Mouse (Mus musculus): ENCODE results near the gene Olfr1416. TPM values are rescaled to one million over a fixed set of nuclear protein-coding genes. Genes with fewer than 3 reads are reported as not detected.
A peak's percentile ranks its signal among the peaks of the same experiment; 100 is the strongest.
"Not testable (repeated sequence)": the region's sequence is repeated elsewhere in the genome, so short reads cannot be mapped to it uniquely, and the experiment has no call there.

Gene Olfr1416
- polyA plus RNA-seq (2014; fragmentation: Nextera tagmentation; extraction: Ambion mirVana), result not detected in 2 replicates

DNA sequence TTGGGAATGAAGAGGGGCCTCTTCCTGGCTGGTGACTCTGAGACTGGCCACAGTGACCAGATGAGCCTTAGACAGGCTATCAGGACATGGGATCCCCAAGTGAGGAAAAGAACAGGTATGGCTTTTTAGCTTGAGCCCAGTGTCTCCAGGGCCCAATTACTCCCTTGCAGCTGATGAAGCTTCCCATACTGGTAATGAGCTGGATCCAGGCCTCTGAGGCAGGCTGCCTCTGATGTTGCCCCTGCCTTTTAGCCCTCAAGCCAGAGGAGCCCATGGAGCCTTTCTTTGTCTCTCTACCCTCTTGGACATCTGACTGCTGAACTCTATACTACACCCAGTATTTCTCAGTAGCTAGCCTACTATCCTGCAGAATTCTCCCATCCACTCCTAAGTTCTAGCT lies at the start of gene Olfr1416:
Gene Olfr1416, minus strand, starts transcription at position 101 of the 400 bp plus-strand sequence.
- Histone ChIP-seq H3K4me3 (ENCODE audit: low read depth, low read length) (no peak within 1 kb of the TSS), H3K9me3 (ENCODE audit: control insufficient read depth, low read length) (no peaks in the 10 kb centered on the region), H3K4me1 (ENCODE audit: control insufficient read depth, insufficient read depth, low read length) (no peaks in the 10 kb centered on the region), H3K4me2 (ENCODE audit: low read depth) (no peak within 1 kb of the TSS), H3K36me3 (ENCODE audit: control insufficient read depth, insufficient read depth, low read length) (no peaks in the 10 kb centered on the region), H3K27me3 (ENCODE audit: control insufficient read depth, insufficient read depth, low read length) (no peaks in the 10 kb centered on the region), H3K9ac (ENCODE audit: low read length) (no peak within 1 kb of the TSS), H3K27ac (ENCODE audit: low read depth, low read length) (no peak within 1 kb of the TSS)
- DNase-seq (ENCODE audit: low spot score), result no peak
- ATAC-seq (ENCODE audit: insufficient read depth, low FRiP score, low TSS enrichment), result no peak

GRCm38 (mm10) chr1:92523764-92524163 lies 38.9 kb upstream of the Olfr1416 start:
- no peak overlapping the region for H3K27ac ChIP-seq (ENCODE audit: low read depth, low read length)
- ATAC-seq (ENCODE audit: insufficient read depth, low FRiP score, low TSS enrichment) (no peak), DNase-seq (ENCODE audit: low spot score) (no peak)
- WGBS, result 88% methylated on average over 3 of the region's 3 CpGs
- no peaks in the 10 kb centered on the region for H3K9me3 ChIP-seq (ENCODE audit: control insufficient read depth, low read length)
- H3K4me2 ChIP-seq (ENCODE audit: low read depth), result no peak overlapping the region
- H3K4me3 ChIP-seq (ENCODE audit: low read depth, low read length), result no peak overlapping the region
- no peaks in the 10 kb centered on the region for H3K4me1 ChIP-seq (ENCODE audit: control insufficient read depth, insufficient read depth, low read length)
- H3K36me3 ChIP-seq (ENCODE audit: control insufficient read depth, insufficient read depth, low read length), result no peaks in the 10 kb centered on the region
- H3K9ac ChIP-seq (ENCODE audit: low read length), result no peak overlapping the region
- no peaks in the 10 kb centered on the region for H3K27me3 ChIP-seq (ENCODE audit: control insufficient read depth, insufficient read depth, low read length)

GRCm38 (mm10) chr1:92521376-92521775 lies 36.5 kb upstream of the Olfr1416 start:
- no peak overlapping the region for H3K4me2 ChIP-seq (ENCODE audit: low read depth)
- DNase-seq (ENCODE audit: low spot score) (peak; percentile 65), ATAC-seq (ENCODE audit: insufficient read depth, low FRiP score, low TSS enrichment) (no peak)
- H3K27ac ChIP-seq (ENCODE audit: low read depth, low read length), result no peak overlapping the region
- 24% methylated on average over 10 of the region's 10 CpGs for WGBS
- H3K36me3 ChIP-seq (ENCODE audit: control insufficient read depth, insufficient read depth, low read length), result no peaks in the 10 kb centered on the region
- H3K9me3 ChIP-seq (ENCODE audit: control insufficient read depth, low read length), result no peaks in the 10 kb centered on the region
- no peaks in the 10 kb centered on the region for H3K4me1 ChIP-seq (ENCODE audit: control insufficient read depth, insufficient read depth, low read length)
- H3K9ac ChIP-seq (ENCODE audit: low read length), result no peak overlapping the region
- H3K4me3 ChIP-seq (ENCODE audit: low read depth, low read length), result no peak overlapping the region
- no peaks in the 10 kb centered on the region for H3K27me3 ChIP-seq (ENCODE audit: control insufficient read depth, insufficient read depth, low read length)

- no peaks in the 10 kb centered on the region for H3K36me3 ChIP-seq (ENCODE audit: control insufficient read depth, insufficient read depth, low read length)
- H3K27ac ChIP-seq (ENCODE audit: low read depth, low read length), result no peak overlapping the region
- no peak overlapping the region for H3K4me3 ChIP-seq (ENCODE audit: low read depth, low read length)
- H3K4me2 ChIP-seq (ENCODE audit: low read depth), result no peak overlapping the region
- 88% methylated on average over 6 of the region's 6 CpGs for WGBS
- H3K9ac ChIP-seq (ENCODE audit: low read length), result no peak overlapping the region
- H3K27me3 ChIP-seq (ENCODE audit: control insufficient read depth, insufficient read depth, low read length), result no peaks in the 10 kb centered on the region
- DNase-seq (ENCODE audit: low spot score) (no peak), ATAC-seq (ENCODE audit: insufficient read depth, low FRiP score, low TSS enrichment) (no peak)
- no peaks in the 10 kb centered on the region for H3K9me3 ChIP-seq (ENCODE audit: control insufficient read depth, low read length)
- H3K4me1 ChIP-seq (ENCODE audit: control insufficient read depth, insufficient read depth, low read length), result no peaks in the 10 kb centered on the region
These were observed 34.1 kb upstream of the Olfr1416 start for GRCm38 (mm10) chr1:92519046-92519445.

DNA sequence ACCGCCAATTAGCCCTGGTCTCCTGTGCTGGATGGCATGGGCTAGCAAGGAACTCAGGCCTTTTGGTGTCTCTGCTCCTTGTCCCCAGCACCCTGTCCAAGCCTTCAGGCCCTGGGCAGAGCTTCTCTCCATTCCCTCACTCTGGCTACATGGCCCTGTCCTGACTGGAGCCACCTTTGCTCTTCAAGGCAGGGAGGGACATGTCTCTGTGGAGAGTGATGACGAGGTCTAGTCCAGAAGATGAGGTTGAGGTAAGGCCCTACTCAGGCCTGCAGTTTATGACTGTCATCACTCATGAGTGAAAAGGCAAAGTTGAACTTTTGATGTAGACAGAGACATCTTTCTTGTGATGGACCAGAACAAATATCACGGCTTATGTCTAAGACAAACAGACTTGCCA lies 33.6 kb upstream of the Olfr1416 start, which contains the start of gene Olfr1414:
Gene Olfr1414, minus strand, starts transcription at position 101 of the 400 bp plus-strand sequence.
- WGBS, result 85% methylated on average over 3 of the region's 3 CpGs
- Histone ChIP-seq H3K27me3 (ENCODE audit: control insufficient read depth, insufficient read depth, low read length) (no peaks in the 10 kb centered on the region), H3K4me1 (ENCODE audit: control insufficient read depth, insufficient read depth, low read length) (no peaks in the 10 kb centered on the region), H3K27ac (ENCODE audit: low read depth, low read length) (no peak within 1 kb of the TSS), H3K4me3 (ENCODE audit: low read depth, low read length) (no peak within 1 kb of the TSS), H3K36me3 (ENCODE audit: control insufficient read depth, insufficient read depth, low read length) (no peaks in the 10 kb centered on the region), H3K4me2 (ENCODE audit: low read depth) (no peak within 1 kb of the TSS), H3K9me3 (ENCODE audit: control insufficient read depth, low read length) (no peaks in the 10 kb centered on the region), H3K9ac (ENCODE audit: low read length) (no peak within 1 kb of the TSS)
- DNase-seq (ENCODE audit: low spot score) (no peak), ATAC-seq (ENCODE audit: insufficient read depth, low FRiP score, low TSS enrichment) (no peak)

DNA sequence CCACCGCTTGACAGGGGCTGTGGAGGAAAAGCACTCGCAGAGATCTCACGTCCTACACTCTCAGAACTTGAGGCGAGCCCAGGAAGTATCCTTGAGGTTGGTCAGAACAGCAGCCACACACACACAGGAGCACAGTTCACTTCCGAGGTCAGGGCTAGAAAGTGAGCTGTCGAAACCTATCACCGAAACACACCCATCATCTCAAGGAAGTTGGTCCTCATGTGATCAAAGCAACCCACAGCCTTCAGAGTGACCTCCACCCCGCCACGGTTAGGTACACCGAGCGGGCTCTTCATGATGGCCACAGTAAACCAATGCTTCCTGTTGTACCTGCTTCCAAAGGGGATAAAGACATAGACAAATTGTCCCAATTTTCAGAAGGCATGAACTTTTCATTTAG lies 30.5 kb upstream of the Olfr1416 start:
- 88% methylated on average over 11 of the region's 11 CpGs for WGBS
- no peaks in the 10 kb centered on the region for H3K27me3 ChIP-seq (ENCODE audit: control insufficient read depth, insufficient read depth, low read length)

DNA sequence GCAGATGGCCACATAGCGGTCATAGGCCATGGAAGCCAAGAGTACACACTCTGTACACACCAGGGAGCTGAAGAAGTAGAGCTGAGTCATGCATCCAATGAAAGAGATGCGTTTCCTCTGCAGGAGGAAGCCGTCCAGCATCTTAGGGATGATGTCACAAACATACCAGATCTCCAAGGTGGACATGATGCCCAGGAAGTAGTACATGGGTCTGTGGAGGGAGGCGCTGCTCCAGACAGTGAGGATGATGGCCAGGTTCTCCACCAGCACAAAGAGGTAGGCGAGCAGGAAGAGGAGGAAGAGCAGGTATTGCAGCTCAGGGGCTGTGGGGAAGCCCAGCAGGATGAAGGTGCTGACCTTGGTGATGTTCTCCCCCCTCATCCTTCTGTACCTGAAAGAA lies 26.7 kb upstream of the Olfr1416 start:
- 88% methylated on average over 4 of the region's 5 CpGs for WGBS
- not testable (repeated sequence) for H3K4me1 ChIP-seq (ENCODE audit: control insufficient read depth, insufficient read depth, low read length); H3K9ac ChIP-seq (ENCODE audit: low read length); H3K4me2 ChIP-seq (ENCODE audit: low read depth); H3K27me3 ChIP-seq (ENCODE audit: control insufficient read depth, insufficient read depth, low read length); H3K9me3 ChIP-seq (ENCODE audit: control insufficient read depth, low read length); H3K4me3 ChIP-seq (ENCODE audit: low read depth, low read length); H3K27ac ChIP-seq (ENCODE audit: low read depth, low read length); ATAC-seq (ENCODE audit: insufficient read depth, low FRiP score, low TSS enrichment); DNase-seq (ENCODE audit: low spot score); H3K36me3 ChIP-seq (ENCODE audit: control insufficient read depth, insufficient read depth, low read length)

More for the DNA sequence above, 30.5 kb upstream of the Olfr1416 start:
- Histone ChIP-seq H3K4me2 (ENCODE audit: low read depth) (no peak overlapping the region), H3K27ac (ENCODE audit: low read depth, low read length) (no peak overlapping the region), H3K36me3 (ENCODE audit: control insufficient read depth, insufficient read depth, low read length) (no peaks in the 10 kb centered on the region), H3K4me3 (ENCODE audit: low read depth, low read length) (no peak overlapping the region), H3K9me3 (ENCODE audit: control insufficient read depth, low read length) (no peaks in the 10 kb centered on the region), H3K9ac (ENCODE audit: low read length) (no peak overlapping the region), H3K4me1 (ENCODE audit: control insufficient read depth, insufficient read depth, low read length) (no peaks in the 10 kb centered on the region)
- DNase-seq (ENCODE audit: low spot score) (no peak), ATAC-seq (ENCODE audit: insufficient read depth, low FRiP score, low TSS enrichment) (no peak)

GRCm38 (mm10) chr1:92496001-92496400 lies 11.1 kb upstream of the Olfr1416 start, which contains the start of gene Olfr1415:
TSS of gene Olfr1415 (minus strand) at chr1:92496101.
- ATAC-seq (ENCODE audit: insufficient read depth, low FRiP score, low TSS enrichment) (no peak), DNase-seq (ENCODE audit: low spot score) (no peak)
- no peaks in the 10 kb centered on the region for H3K36me3 ChIP-seq (ENCODE audit: control insufficient read depth, insufficient read depth, low read length)
- H3K27ac ChIP-seq (ENCODE audit: low read depth, low read length), result no peak within 1 kb of the TSS
- 77% methylated on average over 2 of the region's 2 CpGs for WGBS
- H3K4me3 ChIP-seq (ENCODE audit: low read depth, low read length), result no peak within 1 kb of the TSS
- no peaks in the 10 kb centered on the region for H3K27me3 ChIP-seq (ENCODE audit: control insufficient read depth, insufficient read depth, low read length)
- H3K9me3 ChIP-seq (ENCODE audit: control insufficient read depth, low read length), result no peaks in the 10 kb centered on the region
- H3K4me2 ChIP-seq (ENCODE audit: low read depth), result no peak within 1 kb of the TSS
- H3K4me1 ChIP-seq (ENCODE audit: control insufficient read depth, insufficient read depth, low read length), result no peaks in the 10 kb centered on the region
- no peak within 1 kb of the TSS for H3K9ac ChIP-seq (ENCODE audit: low read length)

- DNase-seq (ENCODE audit: low spot score) (no peak), ATAC-seq (ENCODE audit: insufficient read depth, low FRiP score, low TSS enrichment) (no peak; the same call in none of the 2 replicates)
- Histone ChIP-seq H3K4me1 (ENCODE audit: control insufficient read depth, insufficient read depth, low read length) (peaks cover 6% of the 10 kb centered on the region; the same call in 1 of the 2 replicates), H3K4me3 (ENCODE audit: low read depth, low read length) (peak overlapping the region; percentile 97), H3K36me3 (ENCODE audit: control insufficient read depth, insufficient read depth, low read length) (peaks cover 2% of the 10 kb centered on the region; the same call in 1 of the 2 replicates), H3K27me3 (ENCODE audit: control insufficient read depth, insufficient read depth, low read length) (no peaks in the 10 kb centered on the region), H3K27ac (ENCODE audit: low read depth, low read length) (no peak overlapping the region), H3K9ac (ENCODE audit: low read length) (peak overlapping the region; percentile 64), H3K9me3 (ENCODE audit: control insufficient read depth, low read length) (no peaks in the 10 kb centered on the region), H3K4me2 (ENCODE audit: low read depth) (peak overlapping the region; percentile 92)
- whole genome bisulfite sequencing, result 2% methylated on average over 10 of the region's 10 CpGs
These were observed 10.8 kb downstream of the Olfr1416 start for GRCm38 (mm10) chr1:92474066-92474578.
